Mouse (Mus musculus) forebrain, embryonic 11.5 days (tissue): ENCODE measurements around the gene Rtkn2. TPM values are rescaled to one million over a fixed set of nuclear protein-coding genes. Genes with fewer than 3 reads are reported as not detected.

Source experiments
- ATAC-seq: fragments of 200-750 bp; cut with Nextera tagmentation; replicated peaks from 2 replicates; pipeline ENCODE4 v1.8.0; 2017; ENCODE audit warnings: moderate TSS enrichment; ENCODE audit not compliant: low FRiP score
- DNase-seq: peaks from one replicate; pipeline ENCODE4 v3.0.0-alpha.2; 2017; ENCODE audit warnings: low spot score
- H3K27ac ChIP-seq: fragments of 300-500 bp; sonication (generic); 2 replicates; pipeline ENCODE4 v1.5.1; 2014; ENCODE audit warnings: low read depth, low read length
- H3K27me3 ChIP-seq: fragments of 300-500 bp; sonication (generic); 2 replicates; pipeline ENCODE4 v1.6.1; 2014; ENCODE audit warnings: mild to moderate bottlenecking, low read length, mixed read lengths; ENCODE audit not compliant: control insufficient read depth, insufficient read depth
- H3K36me3 ChIP-seq: fragments of 300-500 bp; sonication (generic); 2 replicates; pipeline ENCODE4 v1.6.1; 2014; ENCODE audit warnings: mild to moderate bottlenecking, low read length, moderate library complexity, mixed read lengths; ENCODE audit not compliant: control insufficient read depth, insufficient read depth
- H3K4me1 ChIP-seq: fragments of 300-500 bp; sonication (generic); replicated peaks from 2 replicates; pipeline ENCODE4 v1.6.1; 2014; ENCODE audit warnings: low read length, mixed read lengths; ENCODE audit not compliant: control insufficient read depth, insufficient read depth
- H3K4me2 ChIP-seq: fragments of 300-500 bp; sonication (generic); 2 replicates; pipeline ENCODE4 v1.6.1; 2014; ENCODE audit warnings: low read depth, mild to moderate bottlenecking, low read length, moderate library complexity, mixed read lengths; ENCODE audit not compliant: severe bottlenecking
- H3K4me3 ChIP-seq: fragments of 300-500 bp; sonication (generic); 2 replicates; pipeline ENCODE4 v1.5.1; 2014; ENCODE audit warnings: low read depth, low read length
- H3K9ac ChIP-seq: fragments of 300-500 bp; sonication (generic); 2 replicates; pipeline ENCODE4 v1.6.1; 2014; ENCODE audit warnings: low read length
- H3K9me3 ChIP-seq: fragments of 300-500 bp; sonication (generic); 2 replicates; pipeline ENCODE4 v1.6.1; 2016; ENCODE audit warnings: low read length, mixed read lengths; ENCODE audit not compliant: control insufficient read depth
- WGBS: fragments of 180-500 bp; shearing (Covaris S2); extraction: QIAGEN DNeasy Blood & Tissue Kit; methylation state at CpG from one replicate; pipeline ENCODE4 v1.1.7; 2014; 5-methylcytosine and 5-hydroxymethylcytosine counted together
- polyA plus RNA-seq: library from polyadenylated mRNA; unstranded; fragments of >200 nt; fragmentation: Nextera tagmentation; extraction: Ambion mirVana; gene quantifications from 2 replicates; pipeline ENCODE4 v1.2.1, GENCODE M21; 2014

The Rtkn2 gene
- polyA plus RNA-seq, 1 experiment from 2014 or later: 28.5 TPM

GRCm38 (mm10) chr10:67999170-67999569, 19.8 kb downstream of the Rtkn2 start:
- ATAC-seq: no peak
- WGBS: 91% methylated on average over 10 of the region's 10 CpGs
- DNase-seq: no peak

GRCm38 (mm10) chr10:68001456-68001855, 22.1 kb downstream of the Rtkn2 start:
- Histone ChIP-seq H3K4me2 (no peak overlapping the region), H3K27ac (no peak overlapping the region), H3K36me3 (peaks cover 3% of the 10 kb centered on the region; the same call in 1 of the 2 replicates), H3K27me3 (no peaks in the 10 kb centered on the region), H3K4me1 (no peaks in the 10 kb centered on the region), H3K9me3 (no peaks in the 10 kb centered on the region), H3K4me3 (no peak overlapping the region), H3K9ac (no peak overlapping the region)
- no peak for DNase-seq
- 91% methylated on average over 6 of the region's 6 CpGs for WGBS
- ATAC-seq: no peak

More at GRCm38 (mm10) chr10:67999170-67999569, 19.8 kb downstream of the Rtkn2 start:
- H3K4me1 ChIP-seq: 0 out of 2 replicates have a peak, but pooled peaks cover 2% of the 10 kb centered on the region
- H3K9me3 ChIP-seq: no peaks in the 10 kb centered on the region
- no peak overlapping the region for H3K27ac ChIP-seq
- H3K4me3 ChIP-seq: no peak overlapping the region
- H3K9ac ChIP-seq: no peak overlapping the region
- peaks cover 3% of the 10 kb centered on the region; the same call in 1 of the 2 replicates for H3K36me3 ChIP-seq
- no peak overlapping the region for H3K4me2 ChIP-seq
- H3K27me3 ChIP-seq: no peaks in the 10 kb centered on the region

GRCm38 (mm10) chr10:68003651-68004422, 24.5 kb downstream of the Rtkn2 start:
- H3K27ac ChIP-seq: no peak overlapping the region
- no peak overlapping the region for H3K4me2 ChIP-seq
- H3K27me3 ChIP-seq: no peaks in the 10 kb centered on the region
- H3K4me1 ChIP-seq: no peaks in the 10 kb centered on the region
- H3K36me3 ChIP-seq: peaks cover 3% of the 10 kb centered on the region; the same call in 1 of the 2 replicates
- H3K9me3 ChIP-seq: no peaks in the 10 kb centered on the region
- no peak for ATAC-seq
- no peak for DNase-seq
- no peak overlapping the region for H3K4me3 ChIP-seq
- no peak overlapping the region for H3K9ac ChIP-seq
- 89% methylated on average over 18 of the region's 18 CpGs for WGBS

GRCm38 (mm10) chr10:68005404-68005803, 26.0 kb downstream of the Rtkn2 start:
- WGBS: 95% methylated on average over 17 of the region's 17 CpGs
- DNase-seq (no peak), ATAC-seq (no peak)
- no peak overlapping the region for H3K4me3 ChIP-seq
- no peaks in the 10 kb centered on the region for H3K9me3 ChIP-seq
- no peaks in the 10 kb centered on the region for H3K27me3 ChIP-seq
- peaks cover 3% of the 10 kb centered on the region; the same call in 1 of the 2 replicates for H3K36me3 ChIP-seq
- no peaks in the 10 kb centered on the region for H3K4me1 ChIP-seq
- no peak overlapping the region for H3K4me2 ChIP-seq
- H3K27ac ChIP-seq: no peak overlapping the region
- H3K9ac ChIP-seq: no peak overlapping the region

GRCm38 (mm10) chr10:68006491-68006890, 27.1 kb downstream of the Rtkn2 start:
- 98% methylated on average over 11 of the region's 11 CpGs for WGBS
- no peak overlapping the region for H3K27ac ChIP-seq
- H3K4me3 ChIP-seq: no peak overlapping the region
- H3K9me3 ChIP-seq: no peaks in the 10 kb centered on the region
- H3K36me3 ChIP-seq: peaks cover 4% of the 10 kb centered on the region; the same call in 1 of the 2 replicates
- H3K4me2 ChIP-seq: no peak overlapping the region
- no peaks in the 10 kb centered on the region for H3K27me3 ChIP-seq
- no peak for ATAC-seq
- DNase-seq: no peak
- H3K4me1 ChIP-seq: no peaks in the 10 kb centered on the region
- H3K9ac ChIP-seq: no peak overlapping the region

GRCm38 (mm10) chr10:68007103-68007502, 27.7 kb downstream of the Rtkn2 start:
- DNase-seq (no peak), ATAC-seq (no peak)
- H3K36me3 ChIP-seq: peaks cover 5% of the 10 kb centered on the region; the same call in 1 of the 2 replicates
- H3K4me2 ChIP-seq: no peak overlapping the region
- H3K4me1 ChIP-seq: no peaks in the 10 kb centered on the region
- H3K9ac ChIP-seq: no peak overlapping the region
- H3K27ac ChIP-seq: no peak overlapping the region
- no peak overlapping the region for H3K4me3 ChIP-seq
- H3K27me3 ChIP-seq: no peaks in the 10 kb centered on the region
- no peaks in the 10 kb centered on the region for H3K9me3 ChIP-seq
- whole genome bisulfite sequencing: 96% methylated on average over 6 of the region's 6 CpGs

- Histone ChIP-seq H3K4me2 (no peak overlapping the region), H3K27me3 (no peaks in the 10 kb centered on the region), H3K4me3 (no peak overlapping the region), H3K4me1 (no peaks in the 10 kb centered on the region), H3K9me3 (no peaks in the 10 kb centered on the region), H3K9ac (no peak overlapping the region), H3K27ac (no peak overlapping the region), H3K36me3 (peaks cover 8% of the 10 kb centered on the region; the same call in 1 of the 2 replicates)
- no peak for DNase-seq
- ATAC-seq: no peak
- WGBS: 90% methylated on average over 13 of the region's 13 CpGs
Observed at GRCm38 (mm10) chr10:68008198-68008955, 29.0 kb downstream of the Rtkn2 start.

- WGBS: 95% methylated on average over 9 of the region's 9 CpGs
- Histone ChIP-seq H3K27ac (no peak overlapping the region), H3K4me3 (no peak overlapping the region), H3K9me3 (no peaks in the 10 kb centered on the region), H3K4me2 (no peak overlapping the region), H3K36me3 (peaks cover 8% of the 10 kb centered on the region; the same call in 1 of the 2 replicates), H3K27me3 (no peaks in the 10 kb centered on the region), H3K4me1 (no peaks in the 10 kb centered on the region), H3K9ac (no peak overlapping the region)
- ATAC-seq: no peak
- DNase-seq: no peak
Observed at GRCm38 (mm10) chr10:68009301-68009700, 29.9 kb downstream of the Rtkn2 start.
